ENCODE assay signal across 8 mouse cellular contexts in the genomic region with DNA sequence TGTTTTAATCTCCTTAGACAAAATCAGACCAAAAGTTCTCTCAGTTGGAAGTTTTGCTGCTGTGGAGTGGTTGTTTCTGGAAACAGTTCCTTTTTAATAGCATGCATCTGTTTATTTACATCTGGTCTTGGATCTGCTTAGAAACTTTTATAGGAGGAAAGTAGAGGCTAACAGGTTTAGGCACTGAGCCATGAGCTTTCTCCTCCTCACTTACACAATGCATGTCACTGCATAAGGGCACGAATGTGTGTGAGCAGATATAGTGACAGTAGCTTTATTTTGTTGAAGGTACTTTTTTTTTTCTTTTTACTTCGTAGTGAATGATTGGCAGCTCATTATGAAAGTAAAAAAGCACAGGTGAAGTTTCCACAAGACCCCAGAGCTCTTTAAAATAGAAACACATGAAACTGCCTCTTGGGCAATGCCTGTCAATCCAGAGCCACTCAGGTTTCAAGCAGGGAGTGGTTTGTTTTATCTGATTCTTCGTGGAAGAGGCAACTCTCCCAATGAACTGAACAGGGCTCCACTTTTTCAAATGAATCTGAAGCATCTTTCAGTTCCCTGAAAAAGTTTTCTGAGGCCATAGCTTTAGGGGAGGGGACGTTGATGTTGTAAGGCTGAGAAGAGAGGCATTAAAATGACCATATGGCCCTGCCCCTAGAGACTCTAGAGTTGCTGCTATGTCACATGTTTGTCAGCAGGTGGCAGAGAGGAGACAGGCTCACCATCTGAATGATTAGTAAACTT.
DNase-seq lines count a peak whose midpoint lies in the region; ATAC-seq and TF ChIP-seq lines count a peak whose summit lies in the region.

No protein-coding gene starts in this region.

- intact Hi-C loops in left cerebral cortex, postnatal 36 days (cut with DNase I): no loop called here

- DNase-seq in heart, adult 18-20 months: peak; percentile 7 to 36
- DNase-seq in heart, postnatal 4 days: no peak
- DNase-seq in G1E (ENCODE audit: low spot score): no peak
- DNase-seq in forebrain, embryonic 14.5 days (ENCODE audit: low spot score): peak; percentile 48
- DNase-seq in spleen, postnatal 4 days (ENCODE audit: low spot score in 2 of 2): no peak
- no peak for DNase-seq in left cerebral cortex, postnatal 36 days (ENCODE audit: low spot score in 2 of 2)

- no peaks in the 10 kb centered on the region for H3K9me3 ChIP-seq in G1E (replicated peaks)
- H3K9me3 ChIP-seq in forebrain, embryonic 14.5 days (replicated peaks; ENCODE audit: control insufficient read depth, low read length): no peaks in the 10 kb centered on the region
- H3K9me3 ChIP-seq in limb, embryonic 13.5 days: no peaks in the 10 kb centered on the region
- no peaks in the 10 kb centered on the region for H3K9me3 ChIP-seq in neural tube, embryonic 13.5 days

- H3K4me1 ChIP-seq in G1E (ENCODE audit: insufficient read depth, low read depth, low read length): no peaks in the 10 kb centered on the region
- H3K4me1 ChIP-seq in forebrain, embryonic 14.5 days (ENCODE audit: control insufficient read depth, insufficient read depth, low read length): no peaks in the 10 kb centered on the region
- H3K4me1 ChIP-seq in limb, embryonic 13.5 days: peaks cover 30% of the 10 kb centered on the region
- no peaks in the 10 kb centered on the region for H3K4me1 ChIP-seq in neural tube, embryonic 13.5 days (replicated peaks)

- H3K27ac ChIP-seq in forebrain, embryonic 14.5 days (ENCODE audit: low read depth, low read length): no peak overlapping the region
- H3K27ac ChIP-seq in limb, embryonic 13.5 days: peak overlapping the region; percentile 44; the same call in 1 of the 2 replicates
- no peak overlapping the region for H3K27ac ChIP-seq in neural tube, embryonic 13.5 days (replicated peaks)

- no peak overlapping the region for H3K4me3 ChIP-seq in G1E (ENCODE audit: low read depth, low read length)
- H3K4me3 ChIP-seq in forebrain, embryonic 14.5 days (ENCODE audit: low read depth, low read length): no peak overlapping the region
- no peak overlapping the region for H3K4me3 ChIP-seq in limb, embryonic 13.5 days
- H3K4me3 ChIP-seq in neural tube, embryonic 13.5 days: no peak overlapping the region

- H3K36me3 ChIP-seq in G1E (replicated peaks): no peaks in the 10 kb centered on the region
- H3K36me3 ChIP-seq in forebrain, embryonic 14.5 days (ENCODE audit: control insufficient read depth, insufficient read depth, low read length): no peaks in the 10 kb centered on the region
- H3K36me3 ChIP-seq in limb, embryonic 13.5 days: no peaks in the 10 kb centered on the region
- no peaks in the 10 kb centered on the region for H3K36me3 ChIP-seq in neural tube, embryonic 13.5 days

- H3K4me2 ChIP-seq in forebrain, embryonic 14.5 days (ENCODE audit: low read length): no peak overlapping the region
- H3K4me2 ChIP-seq in limb, embryonic 13.5 days (replicated peaks): peak overlapping the region; percentile 38
- no peak overlapping the region for H3K4me2 ChIP-seq in neural tube, embryonic 13.5 days

- no peaks in the 10 kb centered on the region for H3K27me3 ChIP-seq in G1E (ENCODE audit: insufficient read depth, low read length)
- no peaks in the 10 kb centered on the region for H3K27me3 ChIP-seq in forebrain, embryonic 14.5 days (replicated peaks; ENCODE audit: control insufficient read depth, insufficient read depth, low read length)
- peaks cover 6% of the 10 kb centered on the region; the same call in 1 of the 2 replicates for H3K27me3 ChIP-seq in limb, embryonic 13.5 days
- no peaks in the 10 kb centered on the region for H3K27me3 ChIP-seq in neural tube, embryonic 13.5 days

- no peak overlapping the region for H3K9ac ChIP-seq in forebrain, embryonic 14.5 days (ENCODE audit: low read length)
- H3K9ac ChIP-seq in limb, embryonic 13.5 days: no peak overlapping the region
- no peak overlapping the region for H3K9ac ChIP-seq in neural tube, embryonic 13.5 days

- ATAC-seq in G1E (ENCODE audit: extremely low read depth, insufficient number of reproducible peaks, low FRiP score, poor library complexity, severe bottlenecking): no peak; the same call in 1 of the 2 replicates
- ATAC-seq in forebrain, embryonic 14.5 days: peak; percentile 68; the same call in 1 of the 2 replicates
- ATAC-seq in limb, embryonic 13.5 days (ENCODE audit: low FRiP score, low read depth): peak; percentile 43
- ATAC-seq in neural tube, embryonic 13.5 days (ENCODE audit: low read depth): peak; percentile 56; the same call in 1 of the 2 replicates

- TF ChIP-seq CTCF in G1E (IDR thresholded peaks at IDR 0.05; ENCODE audit: low read depth, low read length): peak; percentile 24; the same call in 1 of the 2 replicates

- WGBS in forebrain, embryonic 14.5 days: 46% methylated on average over 4 of the region's 4 CpGs
- 8% methylated on average over 4 of the region's 4 CpGs for WGBS in limb, embryonic 13.5 days
- WGBS in neural tube, embryonic 13.5 days: 52% methylated on average over 4 of the region's 4 CpGs

Comparison
In these comparisons a context has a peak if more than half of its experiments do, and no peak if none do; other contexts are left out.
1. DNase-seq: peak in heart, adult 18-20 months (2 of 2) and forebrain, embryonic 14.5 days (single experiment); none in heart, postnatal 4 days (single experiment), G1E (single experiment), spleen, postnatal 4 days (0 of 2) and left cerebral cortex, postnatal 36 days (0 of 2).